Mouse (Mus musculus) heart, embryonic 11.5 days (tissue): ENCODE results near the gene Stag1. TPM values are rescaled to one million over a fixed set of nuclear protein-coding genes. Genes with fewer than 3 reads are reported as not detected.

ENCODE experiments used
- ATAC-seq: fragments of 200-750 bp; cut with Nextera tagmentation; replicated peaks from 2 replicates; pipeline ENCODE4 v1.8.0; 2017; ENCODE audit warnings: moderate library complexity; ENCODE audit not compliant: insufficient number of reproducible peaks, low FRiP score, low TSS enrichment
- H3K27ac ChIP-seq: fragments of 300-500 bp; sonication (generic); 2 replicates; pipeline ENCODE4 v1.5.1; 2014; ENCODE audit warnings: mild to moderate bottlenecking, low read depth, low read length
- H3K27me3 ChIP-seq: fragments of 300-500 bp; sonication (generic); 2 replicates; pipeline ENCODE4 v1.6.1; 2014; ENCODE audit warnings: mild to moderate bottlenecking, low read length, mixed read lengths; ENCODE audit not compliant: control insufficient read depth, insufficient read depth
- H3K36me3 ChIP-seq: fragments of 300-500 bp; sonication (generic); 2 replicates; pipeline ENCODE4 v1.6.1; 2014; ENCODE audit warnings: mild to moderate bottlenecking, low read length, moderate library complexity, mixed read lengths; ENCODE audit not compliant: control insufficient read depth, insufficient read depth
- H3K4me1 ChIP-seq: fragments of 300-500 bp; sonication (generic); 2 replicates; pipeline ENCODE4 v1.6.1; 2014; ENCODE audit warnings: low read length; ENCODE audit not compliant: control insufficient read depth, insufficient read depth
- H3K4me2 ChIP-seq: fragments of 300-500 bp; sonication (generic); 2 replicates; pipeline ENCODE4 v1.6.1; 2014; ENCODE audit warnings: mild to moderate bottlenecking, moderate library complexity
- H3K4me3 ChIP-seq: fragments of 300-500 bp; sonication (generic); 2 replicates; pipeline ENCODE4 v1.5.1; 2014; ENCODE audit warnings: low read depth, low read length
- H3K9ac ChIP-seq: fragments of 300-500 bp; sonication (generic); 2 replicates; pipeline ENCODE4 v1.6.1; 2014; ENCODE audit warnings: mild to moderate bottlenecking, low read depth, low read length, moderate library complexity
- H3K9me3 ChIP-seq: fragments of 300-500 bp; sonication (generic); replicated peaks from 2 replicates; pipeline ENCODE4 v1.6.1; 2016; ENCODE audit warnings: low read length; ENCODE audit not compliant: control insufficient read depth
- WGBS: fragments of 180-500 bp; shearing (Covaris S2); extraction: QIAGEN DNeasy Blood & Tissue Kit; methylation state at CpG from one replicate; pipeline ENCODE4 v1.1.7; 2014; ENCODE audit not compliant: insufficient replicate concordance; 5-methylcytosine and 5-hydroxymethylcytosine counted together
- polyA plus RNA-seq: library from polyadenylated mRNA; unstranded; fragments of >200 nt; fragmentation: Nextera tagmentation; extraction: Ambion mirVana; gene quantifications from 2 replicates; pipeline ENCODE4 v1.2.1, GENCODE M21; 2014

Stag1 gene
- polyA plus RNA-seq, 1 experiment from 2014 or later, result 35.6 TPM

DNA sequence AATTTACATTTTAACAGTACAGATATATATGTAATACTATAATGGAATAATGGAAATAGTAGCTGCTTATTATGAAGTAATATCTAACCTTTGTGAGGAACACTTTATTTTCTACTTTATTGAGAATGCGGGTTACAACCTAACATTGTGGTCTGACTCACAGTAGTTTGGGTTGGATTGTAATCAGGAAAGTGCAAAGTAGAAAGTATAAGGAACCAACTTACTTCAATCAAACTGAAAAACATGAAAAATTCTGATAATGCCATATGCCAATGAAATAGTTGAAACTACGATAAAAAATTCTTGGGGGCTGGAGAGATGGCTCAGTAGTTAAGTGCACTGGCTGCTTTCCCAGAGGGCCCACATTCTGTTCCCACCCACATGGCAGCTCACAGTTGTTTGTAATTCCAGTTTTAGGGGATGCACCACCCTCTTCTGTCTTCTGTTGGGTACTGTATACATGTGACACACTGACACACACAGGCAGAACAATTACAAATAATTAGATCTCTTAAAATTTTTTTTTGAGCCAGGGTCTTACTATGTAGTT lies 50.3 kb downstream of the Stag1 start:
- no peaks in the 10 kb centered on the region for H3K27me3 ChIP-seq

DNA sequence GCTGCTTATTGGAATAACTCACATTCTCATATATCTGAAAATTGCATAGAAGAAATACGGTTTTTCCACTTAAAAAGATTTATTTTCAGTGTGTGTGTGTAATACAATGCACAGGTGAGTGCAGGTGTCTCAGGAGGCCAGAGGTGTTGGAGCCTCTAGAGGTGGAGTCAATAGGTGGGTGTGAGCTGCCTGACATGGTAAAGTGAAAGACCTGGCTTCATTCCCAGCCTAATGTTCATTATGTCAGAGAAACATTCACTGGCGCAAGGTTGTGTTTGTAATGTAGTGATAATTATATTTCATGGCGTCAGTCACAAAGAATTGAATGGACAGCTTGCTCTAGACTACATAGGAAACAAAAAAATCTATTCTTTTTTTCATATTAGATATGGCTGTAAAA lies 56.5 kb downstream of the Stag1 start:
- no peak for ATAC-seq
- no peaks in the 10 kb centered on the region for H3K36me3 ChIP-seq

More for the DNA sequence above, 50.3 kb downstream of the Stag1 start:
- ATAC-seq, result no peak
- Histone ChIP-seq H3K36me3 (no peaks in the 10 kb centered on the region), H3K4me2 (no peak overlapping the region), H3K4me3 (no peak overlapping the region), H3K9me3 (no peaks in the 10 kb centered on the region), H3K4me1 (no peaks in the 10 kb centered on the region), H3K9ac (no peak overlapping the region), H3K27ac (no peak overlapping the region)
- WGBS, result 88% methylated on average over 2 of the region's 2 CpGs

DNA sequence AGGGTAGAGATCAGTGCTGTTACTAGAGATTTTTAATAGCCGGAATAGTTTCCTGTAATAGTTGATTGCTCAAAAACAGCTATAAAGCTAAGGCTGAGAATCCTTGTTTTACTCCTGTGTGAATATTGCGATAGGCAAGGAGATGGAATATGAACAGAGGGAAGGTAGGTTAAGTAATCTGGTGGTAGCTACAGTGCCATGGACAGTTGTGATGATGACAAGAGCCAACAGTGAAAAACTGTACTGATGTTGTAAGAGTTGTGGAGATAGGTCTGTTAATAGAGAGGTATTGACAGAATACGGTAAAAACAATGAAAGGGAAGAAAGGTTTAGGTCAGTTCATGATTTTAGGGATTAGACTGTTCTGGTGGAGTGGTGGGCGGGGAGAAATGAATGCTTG lies 58.5 kb downstream of the Stag1 start:
- 85% methylated on average over 4 of the region's 4 CpGs for WGBS
- ATAC-seq, result no peak
- H3K4me1 ChIP-seq, result 0 out of 2 replicates have a peak, but pooled peaks cover 3% of the 10 kb centered on the region

More for the DNA sequence above, 56.5 kb downstream of the Stag1 start:
- H3K27me3 ChIP-seq, result no peaks in the 10 kb centered on the region
- no peak overlapping the region for H3K4me3 ChIP-seq
- no peak overlapping the region for H3K4me2 ChIP-seq
- no peak overlapping the region for H3K27ac ChIP-seq
- 84% methylated on average over 3 of the region's 3 CpGs for WGBS
- H3K9ac ChIP-seq, result no peak overlapping the region
- 0 out of 2 replicates have a peak, but pooled peaks cover 3% of the 10 kb centered on the region for H3K4me1 ChIP-seq
- H3K9me3 ChIP-seq, result no peaks in the 10 kb centered on the region

GRCm38 (mm10) chr9:100660587-100660986 lies 63.0 kb downstream of the Stag1 start:
- H3K27me3 ChIP-seq, result no peaks in the 10 kb centered on the region
- H3K27ac ChIP-seq, result no peak overlapping the region
- 0 out of 2 replicates have a peak, but pooled peaks cover 3% of the 10 kb centered on the region for H3K4me1 ChIP-seq
- no peaks in the 10 kb centered on the region for H3K36me3 ChIP-seq
- no peaks in the 10 kb centered on the region for H3K9me3 ChIP-seq
- ATAC-seq, result no peak
- no peak overlapping the region for H3K9ac ChIP-seq
- H3K4me2 ChIP-seq, result no peak overlapping the region
- H3K4me3 ChIP-seq, result no peak overlapping the region

More for the DNA sequence above, 58.5 kb downstream of the Stag1 start:
- Histone ChIP-seq H3K36me3 (no peaks in the 10 kb centered on the region), H3K27me3 (no peaks in the 10 kb centered on the region), H3K9ac (no peak overlapping the region), H3K9me3 (no peaks in the 10 kb centered on the region), H3K4me3 (no peak overlapping the region), H3K4me2 (no peak overlapping the region), H3K27ac (no peak overlapping the region)

GRCm38 (mm10) chr9:100663473-100664134 lies 66.0 kb downstream of the Stag1 start:
- no peak overlapping the region for H3K4me2 ChIP-seq
- no peak overlapping the region for H3K9ac ChIP-seq
- no peak overlapping the region for H3K4me3 ChIP-seq
- WGBS, result 84% methylated on average over 4 of the region's 4 CpGs
- no peak for ATAC-seq
- no peaks in the 10 kb centered on the region for H3K27me3 ChIP-seq
- H3K4me1 ChIP-seq, result no peaks in the 10 kb centered on the region
- no peaks in the 10 kb centered on the region for H3K36me3 ChIP-seq
- no peaks in the 10 kb centered on the region for H3K9me3 ChIP-seq
- no peak overlapping the region for H3K27ac ChIP-seq

DNA sequence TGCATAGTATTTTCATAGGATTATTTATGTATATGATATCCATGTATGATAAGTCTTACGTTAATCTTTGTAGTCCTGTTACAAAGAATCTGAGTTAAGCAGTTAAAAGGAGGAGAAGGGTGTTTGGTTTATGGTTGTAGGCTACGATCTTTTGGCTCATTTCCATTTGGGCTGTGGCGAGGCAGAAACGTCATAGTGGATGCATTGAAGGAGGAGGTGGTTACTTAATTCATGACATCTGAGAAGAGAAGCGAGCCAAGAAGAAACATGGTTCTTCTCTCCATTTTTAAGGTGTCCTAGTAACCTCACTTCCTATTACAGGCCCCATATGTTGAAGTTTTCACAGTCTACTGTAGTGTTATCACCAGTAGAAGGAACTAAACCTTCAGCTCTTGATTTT lies 72.6 kb downstream of the Stag1 start:
- 89% methylated on average over 5 of the region's 5 CpGs for WGBS
- Histone ChIP-seq H3K9ac (no peak overlapping the region), H3K4me1 (no peaks in the 10 kb centered on the region), H3K27ac (no peak overlapping the region), H3K4me3 (no peak overlapping the region), H3K27me3 (no peaks in the 10 kb centered on the region), H3K9me3 (no peaks in the 10 kb centered on the region), H3K4me2 (no peak overlapping the region), H3K36me3 (no peaks in the 10 kb centered on the region)
- ATAC-seq, result no peak

DNA sequence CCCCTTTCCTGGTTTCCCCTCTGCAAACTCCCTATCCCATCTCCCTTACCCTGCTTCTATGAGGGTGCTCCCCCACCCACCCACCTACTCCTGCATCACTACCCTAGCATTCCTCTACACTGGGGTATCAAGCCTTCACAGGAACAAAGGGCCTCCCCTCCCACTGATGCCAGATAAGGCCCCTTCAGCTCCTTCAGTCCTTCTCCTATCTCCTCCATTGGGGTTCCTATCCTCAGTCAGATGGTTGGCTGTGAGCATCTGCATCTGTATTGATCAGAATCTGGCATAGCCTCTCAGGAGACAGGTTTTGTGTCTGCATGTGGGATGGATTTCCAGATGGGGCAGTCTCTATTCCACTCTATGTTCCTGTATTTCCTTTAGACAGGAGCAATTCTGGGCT lies 81.4 kb downstream of the Stag1 start:
- Histone ChIP-seq H3K4me2 (no peak overlapping the region), H3K9ac (no peak overlapping the region)
- no peak for ATAC-seq

GRCm38 (mm10) chr9:100682285-100682684 lies 84.7 kb downstream of the Stag1 start:
- Histone ChIP-seq H3K27me3 (no peaks in the 10 kb centered on the region), H3K36me3 (no peaks in the 10 kb centered on the region), H3K4me3 (no peak overlapping the region), H3K4me1 (0 out of 2 replicates have a peak, but pooled peaks cover 2% of the 10 kb centered on the region), H3K9ac (no peak overlapping the region), H3K4me2 (no peak overlapping the region), H3K27ac (no peak overlapping the region), H3K9me3 (no peaks in the 10 kb centered on the region)
- no peak for ATAC-seq

More for the DNA sequence above, 81.4 kb downstream of the Stag1 start:
- Histone ChIP-seq H3K27me3 (no peaks in the 10 kb centered on the region), H3K4me3 (no peak overlapping the region), H3K4me1 (0 out of 2 replicates have a peak, but pooled peaks cover 5% of the 10 kb centered on the region), H3K36me3 (no peaks in the 10 kb centered on the region), H3K27ac (no peak overlapping the region), H3K9me3 (no peaks in the 10 kb centered on the region)
